Mouse (Mus musculus) liver, postnatal 0 days (tissue): ENCODE data around the gene Usp15.

Source experiments
- CTCF ChIP-seq: sonication (generic); IDR thresholded peaks from 2 replicates; pipeline ENCODE4 v1.5.1; 2016; ENCODE audit warnings: antibody characterized with exemption, low read depth
- EP300 ChIP-seq: IDR thresholded peaks from 2 replicates; pipeline ENCODE4 v1.6.1; 2016; ENCODE audit warnings: antibody characterized with exemption, low read depth, mild to moderate bottlenecking

DNA sequence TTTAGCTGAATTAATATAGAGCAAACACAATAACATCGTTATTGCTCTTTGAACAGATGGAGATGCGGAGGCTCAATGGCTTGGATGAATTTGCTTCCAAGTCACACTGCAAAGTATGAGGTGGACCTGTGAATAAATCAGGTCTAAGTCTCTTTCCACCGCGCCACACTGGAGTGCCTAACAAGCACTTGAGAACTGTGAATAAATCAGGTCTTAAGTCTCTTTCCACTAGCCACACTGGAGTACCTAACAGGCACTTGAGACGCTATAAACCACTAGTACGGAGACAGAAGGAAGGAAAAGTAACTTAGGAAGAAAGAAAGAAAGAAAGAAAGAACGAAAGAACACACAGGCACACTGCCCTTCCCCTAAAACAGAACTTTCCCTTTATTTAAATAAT, 1.3 kb downstream of the Usp15 start:
- no peak for TF ChIP-seq CTCF
- no peak for TF ChIP-seq EP300
